Mouse (Mus musculus): ENCODE data around the gene Patl2. TPM values are rescaled to one million over a fixed set of nuclear protein-coding genes. Genes with fewer than 3 reads are reported as not detected.

Gene Patl2
- total RNA-seq, 2 experiments from 2014 or later = not detected

- no peak for TF ChIP-seq CTCF (IDR thresholded peaks at IDR 0.05)
- intact Hi-C loops (cut with DNase I) = no loop called here
Observed at GRCm38 (mm10) chr2:122093844-122094243, 92.1 kb downstream of the Patl2 start.

GRCm38 (mm10) chr2:122086446-122086845, 99.5 kb downstream of the Patl2 start:
- no peak overlapping the region for H3K27ac ChIP-seq
- intact Hi-C loops (cut with DNase I) = no loop called here
- no peak for TF ChIP-seq CTCF (IDR thresholded peaks at IDR 0.05)
- H3K4me3 ChIP-seq = no peak overlapping the region
- DNase-seq (ENCODE audit: extremely low spot score in 1 of 2, low spot score in 2 of 2) = no peak

More at GRCm38 (mm10) chr2:122093844-122094243, 92.1 kb downstream of the Patl2 start:
- no peak for DNase-seq (ENCODE audit: extremely low spot score in 1 of 2, low spot score in 2 of 2)
- Histone ChIP-seq H3K4me3 (no peak overlapping the region), H3K27ac (no peak overlapping the region)

DNA sequence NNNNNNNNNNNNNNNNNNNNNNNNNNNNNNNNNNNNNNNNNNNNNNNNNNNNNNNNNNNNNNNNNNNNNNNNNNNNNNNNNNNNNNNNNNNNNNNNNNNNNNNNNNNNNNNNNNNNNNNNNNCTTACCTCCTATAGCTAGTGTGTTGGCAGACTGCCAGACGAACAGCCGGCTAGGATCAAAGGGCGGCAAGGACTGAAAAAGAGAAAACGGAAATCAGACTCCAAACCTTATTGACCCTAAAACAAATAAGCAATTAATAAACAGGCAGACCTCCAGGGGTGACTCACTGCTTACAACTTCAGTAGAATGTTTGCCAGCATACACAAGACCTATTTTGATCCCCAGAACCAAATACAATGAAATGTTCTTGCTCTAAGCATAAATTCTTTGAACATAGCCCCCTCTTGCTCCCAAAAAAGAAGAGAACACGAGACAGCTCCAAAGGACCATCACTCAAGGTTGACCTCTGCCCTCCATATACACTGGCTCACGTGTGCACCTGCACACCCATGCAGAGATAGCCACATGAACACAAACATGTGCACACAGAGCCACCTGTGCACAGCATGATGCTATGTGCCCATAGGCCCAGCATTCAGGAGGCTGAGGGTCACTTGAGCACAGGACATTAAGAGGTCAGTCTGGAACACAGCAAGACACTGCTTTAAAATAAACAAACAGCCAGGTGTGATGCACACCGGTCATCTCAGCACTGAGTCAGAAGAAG, 104.1 kb downstream of the Patl2 start:
- no peak for TF ChIP-seq CTCF (IDR thresholded peaks at IDR 0.05)
- Histone ChIP-seq H3K4me3 (no peak overlapping the region), H3K27ac (no peak overlapping the region)
- intact Hi-C loops (cut with DNase I) = no loop called here
- DNase-seq (ENCODE audit: extremely low spot score in 1 of 2, low spot score in 2 of 2) = no peak

Other genes with a start within 250 kb of the Patl2 start
- gene Ctdspl2, start 230.2 kb downstream of the Patl2 start, total RNA-seq (2021) = 10 to 100 TPM; 33.2 to 34.2 TPM
- under 1 TPM; 0.29 to 0.33 TPM for gene Mageb3, start 230.1 kb downstream of the Patl2 start, total RNA-seq (2021)
- 10 to 100 TPM; 18.3 to 18.5 TPM for gene Eif3j1, start 157.6 kb downstream of the Patl2 start, total RNA-seq (2021)
- 10 to 100 TPM; 15.5 to 16.2 TPM for gene Spg11, start 67.8 kb downstream of the Patl2 start, total RNA-seq (2021)
- 100 to 1,000 TPM; 108 to 118 TPM for gene B2m, start 38.5 kb downstream of the Patl2 start, total RNA-seq (2021)
- not detected for gene Trim69, start 25.5 kb downstream of the Patl2 start, total RNA-seq (2021)
- gene Terb2, start 83 bp upstream of the Patl2 start, total RNA-seq (2021) = not detected
- gene Sord, start 48.6 kb upstream of the Patl2 start, total RNA-seq (2021) = 10 to 100 TPM; 15.2 to 18.5 TPM
- gene Duox2, start 112.3 kb upstream of the Patl2 start, total RNA-seq (2021) = not detected
- gene Duoxa2, start 112.7 kb upstream of the Patl2 start, total RNA-seq (2021) = not detected
- gene Duoxa1, start 127.5 kb upstream of the Patl2 start, total RNA-seq (2021) = not detected
- gene Duox1, start 129.5 kb upstream of the Patl2 start, total RNA-seq (2021) = not detected
- 10 to 100 TPM; 70.3 to 78.4 TPM for gene Shf, start 183.0 kb upstream of the Patl2 start, total RNA-seq (2021)
- gene Slc28a2, start 240.3 kb upstream of the Patl2 start, total RNA-seq (2021) = under 1 TPM in 1 of 2 experiments, not detected in 1; 0.12 TPM